Mouse (Mus musculus): ENCODE measurements at regions not wholly inside any gene's neighbourhood (a gene's known extent, or its start where the extent isn't known, plus 50 kb on each side); places are given as distances from the start of the nearest gene placed in this dataset.
A peak's percentile ranks its signal among the peaks of the same experiment; 100 is the strongest.
"Not testable (repeated sequence)": the region's sequence is repeated elsewhere in the genome, so short reads cannot be mapped to it uniquely, and the experiment has no call there.

GRCm38 (mm10) chrX:159058931-159059330, 151.2 kb upstream of the Rps6ka3 start:
- Histone ChIP-seq H3K36me3 (ENCODE audit: insufficient read depth, low read length) (no peaks in the 10 kb centered on the region), H3K4me3 (ENCODE audit: low read length) (no peak overlapping the region), H3K4me1 (ENCODE audit: insufficient read depth, low read length) (no peaks in the 10 kb centered on the region), H3K27ac (ENCODE audit: low read length) (no peak overlapping the region), H3K9ac (replicated peaks; ENCODE audit: low read length) (no peak overlapping the region), H3K4me2 (replicated peaks; ENCODE audit: low read depth, low read length) (no peak overlapping the region), H3K9me3 (ENCODE audit: low read length) (no peaks in the 10 kb centered on the region), H3K27me3 (ENCODE audit: insufficient read depth, low read length) (peaks cover 7% of the 10 kb centered on the region; the same call in 1 of the 2 replicates)
- ATAC-seq (ENCODE audit: low FRiP score, low TSS enrichment) = no peak

GRCm38 (mm10) chrX:159061322-159061721, 148.8 kb upstream of the Rps6ka3 start:
- Histone ChIP-seq H3K4me1 (ENCODE audit: insufficient read depth, low read length) (no peaks in the 10 kb centered on the region), H3K27me3 (ENCODE audit: insufficient read depth, low read length) (peaks cover 3% of the 10 kb centered on the region; the same call in 1 of the 2 replicates), H3K4me2 (replicated peaks; ENCODE audit: low read depth, low read length) (no peak overlapping the region), H3K36me3 (ENCODE audit: insufficient read depth, low read length) (no peaks in the 10 kb centered on the region), H3K9me3 (ENCODE audit: low read length) (no peaks in the 10 kb centered on the region), H3K27ac (ENCODE audit: low read length) (no peak overlapping the region), H3K4me3 (ENCODE audit: low read length) (no peak overlapping the region), H3K9ac (replicated peaks; ENCODE audit: low read length) (no peak overlapping the region)
- ATAC-seq (ENCODE audit: low FRiP score, low TSS enrichment) = no peak

GRCm38 (mm10) chrX:159066212-159066611, 143.9 kb upstream of the Rps6ka3 start:
- 81% methylated on average over 2 of the region's 2 CpGs for WGBS

GRCm38 (mm10) chrX:159072647-159073046, 137.5 kb upstream of the Rps6ka3 start:
- H3K4me3 ChIP-seq (ENCODE audit: low read length) = no peak overlapping the region
- no peaks in the 10 kb centered on the region for H3K36me3 ChIP-seq (ENCODE audit: insufficient read depth, low read length)
- ATAC-seq (ENCODE audit: low FRiP score, low TSS enrichment) = no peak
- no peak overlapping the region for H3K9ac ChIP-seq (replicated peaks; ENCODE audit: low read length)
- peaks cover 3% of the 10 kb centered on the region; the same call in 1 of the 2 replicates for H3K27me3 ChIP-seq (ENCODE audit: insufficient read depth, low read length)
- H3K27ac ChIP-seq (ENCODE audit: low read length) = no peak overlapping the region
- WGBS = 74% methylated on average over 3 of the region's 3 CpGs
- no peaks in the 10 kb centered on the region for H3K4me1 ChIP-seq (ENCODE audit: insufficient read depth, low read length)
- H3K9me3 ChIP-seq (ENCODE audit: low read length) = no peaks in the 10 kb centered on the region
- no peak overlapping the region for H3K4me2 ChIP-seq (replicated peaks; ENCODE audit: low read depth, low read length)

More at GRCm38 (mm10) chrX:159066212-159066611, 143.9 kb upstream of the Rps6ka3 start:
- peaks cover 4% of the 10 kb centered on the region; the same call in 1 of the 2 replicates for H3K27me3 ChIP-seq (ENCODE audit: insufficient read depth, low read length)
- H3K4me3 ChIP-seq (ENCODE audit: low read length) = no peak overlapping the region
- no peak overlapping the region for H3K27ac ChIP-seq (ENCODE audit: low read length)
- no peak overlapping the region for H3K9ac ChIP-seq (replicated peaks; ENCODE audit: low read length)
- no peaks in the 10 kb centered on the region for H3K4me1 ChIP-seq (ENCODE audit: insufficient read depth, low read length)
- H3K36me3 ChIP-seq (ENCODE audit: insufficient read depth, low read length) = no peaks in the 10 kb centered on the region
- no peak overlapping the region for H3K4me2 ChIP-seq (replicated peaks; ENCODE audit: low read depth, low read length)
- no peak for ATAC-seq (ENCODE audit: low FRiP score, low TSS enrichment)
- no peaks in the 10 kb centered on the region for H3K9me3 ChIP-seq (ENCODE audit: low read length)

- Histone ChIP-seq H3K4me1 (ENCODE audit: insufficient read depth, low read length) (no peaks in the 10 kb centered on the region), H3K27ac (ENCODE audit: low read length) (no peak overlapping the region), H3K9ac (replicated peaks; ENCODE audit: low read length) (no peak overlapping the region), H3K36me3 (ENCODE audit: insufficient read depth, low read length) (no peaks in the 10 kb centered on the region), H3K9me3 (ENCODE audit: low read length) (no peaks in the 10 kb centered on the region), H3K4me2 (replicated peaks; ENCODE audit: low read depth, low read length) (no peak overlapping the region), H3K4me3 (ENCODE audit: low read length) (no peak overlapping the region), H3K27me3 (ENCODE audit: insufficient read depth, low read length) (peaks cover 6% of the 10 kb centered on the region; the same call in 1 of the 2 replicates)
- no peak for ATAC-seq (ENCODE audit: low FRiP score, low TSS enrichment)
Observed at GRCm38 (mm10) chrX:159073533-159073932, 136.6 kb upstream of the Rps6ka3 start.

- H3K4me2 ChIP-seq (replicated peaks; ENCODE audit: low read depth, low read length) = no peak overlapping the region
- no peak overlapping the region for H3K4me3 ChIP-seq (ENCODE audit: low read length)
- H3K9me3 ChIP-seq (ENCODE audit: low read length) = no peaks in the 10 kb centered on the region
- H3K9ac ChIP-seq (replicated peaks; ENCODE audit: low read length) = no peak overlapping the region
- ATAC-seq (ENCODE audit: low FRiP score, low TSS enrichment) = no peak
- no peaks in the 10 kb centered on the region for H3K4me1 ChIP-seq (ENCODE audit: insufficient read depth, low read length)
- no peaks in the 10 kb centered on the region for H3K36me3 ChIP-seq (ENCODE audit: insufficient read depth, low read length)
- peaks cover 2% of the 10 kb centered on the region; the same call in 1 of the 2 replicates for H3K27me3 ChIP-seq (ENCODE audit: insufficient read depth, low read length)
- no peak overlapping the region for H3K27ac ChIP-seq (ENCODE audit: low read length)
- 84% methylated on average over 2 of the region's 2 CpGs for WGBS
Observed at GRCm38 (mm10) chrX:159080508-159080907, 129.6 kb upstream of the Rps6ka3 start.

- not testable (repeated sequence) for H3K27ac ChIP-seq (ENCODE audit: low read length); H3K4me2 ChIP-seq (replicated peaks; ENCODE audit: low read depth, low read length); H3K9ac ChIP-seq (replicated peaks; ENCODE audit: low read length); H3K9me3 ChIP-seq (ENCODE audit: low read length); H3K27me3 ChIP-seq (ENCODE audit: insufficient read depth, low read length); ATAC-seq (ENCODE audit: low FRiP score, low TSS enrichment); H3K36me3 ChIP-seq (ENCODE audit: insufficient read depth, low read length); H3K4me3 ChIP-seq (ENCODE audit: low read length); H3K4me1 ChIP-seq (ENCODE audit: insufficient read depth, low read length)
- 89% methylated on average over 6 of the region's 6 CpGs for WGBS
Observed at GRCm38 (mm10) chrX:159110651-159111050, 99.5 kb upstream of the Rps6ka3 start.

GRCm38 (mm10) chrX:159116210-159116609, 93.9 kb upstream of the Rps6ka3 start:
- Histone ChIP-seq H3K36me3 (ENCODE audit: insufficient read depth, low read length) (no peaks in the 10 kb centered on the region), H3K4me2 (replicated peaks; ENCODE audit: low read depth, low read length) (no peak overlapping the region), H3K27ac (ENCODE audit: low read length) (no peak overlapping the region), H3K4me1 (ENCODE audit: insufficient read depth, low read length) (no peaks in the 10 kb centered on the region), H3K4me3 (ENCODE audit: low read length) (no peak overlapping the region), H3K9me3 (ENCODE audit: low read length) (no peaks in the 10 kb centered on the region), H3K27me3 (ENCODE audit: insufficient read depth, low read length) (no peaks in the 10 kb centered on the region), H3K9ac (replicated peaks; ENCODE audit: low read length) (no peak overlapping the region)
- ATAC-seq (ENCODE audit: low FRiP score, low TSS enrichment) = no peak

GRCm38 (mm10) chrX:159140554-159140953, 69.6 kb upstream of the Rps6ka3 start:
- Histone ChIP-seq H3K4me3 (ENCODE audit: low read length) (no peak overlapping the region), H3K27me3 (ENCODE audit: insufficient read depth, low read length) (no peaks in the 10 kb centered on the region), H3K9me3 (ENCODE audit: low read length) (no peaks in the 10 kb centered on the region), H3K36me3 (ENCODE audit: insufficient read depth, low read length) (no peaks in the 10 kb centered on the region), H3K27ac (ENCODE audit: low read length) (no peak overlapping the region), H3K9ac (replicated peaks; ENCODE audit: low read length) (no peak overlapping the region), H3K4me1 (ENCODE audit: insufficient read depth, low read length) (no peaks in the 10 kb centered on the region), H3K4me2 (replicated peaks; ENCODE audit: low read depth, low read length) (no peak overlapping the region)
- 72% methylated on average over 4 of the region's 4 CpGs for WGBS
- no peak for ATAC-seq (ENCODE audit: low FRiP score, low TSS enrichment)

GRCm38 (mm10) chrX:159143278-159143677, 66.8 kb upstream of the Rps6ka3 start:
- 54% methylated on average over 4 of the region's 4 CpGs for WGBS

More at GRCm38 (mm10) chrX:159143278-159143677, 66.8 kb upstream of the Rps6ka3 start:
- ATAC-seq (ENCODE audit: low FRiP score, low TSS enrichment) = peak; percentile 51; the same call in 1 of the 2 replicates
- H3K9ac ChIP-seq (replicated peaks; ENCODE audit: low read length) = no peak overlapping the region
- no peak overlapping the region for H3K4me2 ChIP-seq (replicated peaks; ENCODE audit: low read depth, low read length)
- H3K9me3 ChIP-seq (ENCODE audit: low read length) = no peaks in the 10 kb centered on the region
- no peaks in the 10 kb centered on the region for H3K4me1 ChIP-seq (ENCODE audit: insufficient read depth, low read length)
- no peaks in the 10 kb centered on the region for H3K36me3 ChIP-seq (ENCODE audit: insufficient read depth, low read length)
- H3K27me3 ChIP-seq (ENCODE audit: insufficient read depth, low read length) = no peaks in the 10 kb centered on the region
- H3K27ac ChIP-seq (ENCODE audit: low read length) = no peak overlapping the region
- no peak overlapping the region for H3K4me3 ChIP-seq (ENCODE audit: low read length)

All from kidney, embryonic 16.5 days (tissue).